Mouse (Mus musculus) bone marrow, adult 2 months (tissue): Measurements from ENCODE around the gene P2ry12.

Source experiments
- CTCF ChIP-seq: fragments of 200-500 bp; IDR thresholded peaks from 2 replicates; pipeline ENCODE4 v1.5.1; 2011; ENCODE audit warnings: low read length, control low read depth; ENCODE audit not compliant: control insufficient read depth, insufficient read depth
- POLR2A ChIP-seq: fragments of 200-500 bp; IDR thresholded peaks from 2 replicates; pipeline ENCODE4 v1.6.1; 2011; ENCODE audit warnings: low read depth, mild to moderate bottlenecking, control low read depth, low read length, borderline replicate concordance; ENCODE audit not compliant: control insufficient read depth

- no peak for TF ChIP-seq POLR2A
- no peak for TF ChIP-seq CTCF
These were observed 51.9 kb downstream of the P2ry12 start, which contains the start of gene P2ry13 for GRCm38 (mm10) chr3:59210727-59211126.
